Mouse (Mus musculus) olfactory bulb, adult 2 months (tissue): ENCODE measurements around the gene Nkrf. TPM values are rescaled to one million over a fixed set of nuclear protein-coding genes. Genes with fewer than 3 reads are reported as not detected.

Source experiments
- H3K27ac ChIP-seq: fragments of 200-500 bp; 2 replicates; pipeline ENCODE4 v1.5.1; 2012; ENCODE audit warnings: low read depth, low read length; ENCODE audit not compliant: insufficient read depth
- H3K4me1 ChIP-seq: fragments of 200-500 bp; 2 replicates; pipeline ENCODE4 v1.6.1; 2012; ENCODE audit warnings: low read length; ENCODE audit not compliant: control insufficient read depth, insufficient read depth
- H3K4me3 ChIP-seq: fragments of 200-500 bp; 2 replicates; pipeline ENCODE4 v1.5.1; 2012; ENCODE audit warnings: mild to moderate bottlenecking, low read depth, low read length, moderate library complexity; ENCODE audit not compliant: insufficient read depth
- CTCF ChIP-seq: fragments of 200-500 bp; IDR thresholded peaks from 2 replicates; pipeline ENCODE4 v1.5.1; 2012; ENCODE audit warnings: low read depth, mild to moderate bottlenecking, low read length, moderate library complexity; ENCODE audit not compliant: insufficient read depth
- POLR2A ChIP-seq: fragments of 200-500 bp; IDR thresholded peaks from 2 replicates; pipeline ENCODE4 v1.6.1; 2012; ENCODE audit warnings: mild to moderate bottlenecking, low read depth, low read length, moderate library complexity; ENCODE audit not compliant: insufficient read depth
- whole genome bisulfite sequencing: fragments of 180-500 bp; shearing (Covaris S2); methylation state at CpG from one replicate; pipeline ENCODE4 v1.1.7; 2018; 5-methylcytosine and 5-hydroxymethylcytosine counted together
- polyA plus RNA-seq: library from polyadenylated mRNA; stranded (reverse); fragments of >200 nt; gene quantifications from 2 replicates; pipeline ENCODE4 v1.2.4, GENCODE M21; 2012; ENCODE audit warnings: low replicate concordance; ENCODE audit not compliant: missing spikeins, insufficient read depth, insufficient read length

The Nkrf gene
- not detected in 2 replicates for polyA plus RNA-seq

GRCm38 (mm10) chrX:36902321-36903114, at the start of gene Nkrf:
TSS of gene Nkrf (minus strand) at chrX:36902899.
- peak within 1 kb of the TSS; percentile 97 for H3K27ac ChIP-seq
- H3K4me1 ChIP-seq, result 0 out of 2 replicates have a peak, but pooled peaks cover 2% of the 10 kb centered on the region
- WGBS, result 23% methylated on average over 40 of the region's 47 CpGs
- peak; percentile 33; the same call in 1 of the 2 replicates for TF ChIP-seq POLR2A
- no peak for TF ChIP-seq CTCF
- H3K4me3 ChIP-seq, result peak within 1 kb of the TSS; percentile 99

- no peak overlapping the region for H3K27ac ChIP-seq
- H3K4me3 ChIP-seq, result no peak overlapping the region
- 78% methylated on average over 3 of the region's 3 CpGs for WGBS
- H3K4me1 ChIP-seq, result no peaks in the 10 kb centered on the region
- TF ChIP-seq CTCF, result no peak
- TF ChIP-seq POLR2A, result no peak
Measured at GRCm38 (mm10) chrX:36941106-36941505, 38.4 kb upstream of the Nkrf start.

GRCm38 (mm10) chrX:36939806-36940413, 37.2 kb upstream of the Nkrf start:
- H3K27ac ChIP-seq, result no peak overlapping the region
- no peak for TF ChIP-seq POLR2A
- TF ChIP-seq CTCF, result no peak
- no peaks in the 10 kb centered on the region for H3K4me1 ChIP-seq
- no peak overlapping the region for H3K4me3 ChIP-seq
- 61% methylated on average over 4 of the region's 4 CpGs for WGBS

- WGBS, result 52% methylated on average over 7 of the region's 7 CpGs
- no peak overlapping the region for H3K27ac ChIP-seq
- H3K4me1 ChIP-seq, result no peaks in the 10 kb centered on the region
- H3K4me3 ChIP-seq, result no peak overlapping the region
- no peak for TF ChIP-seq CTCF
- no peak for TF ChIP-seq POLR2A
Measured at GRCm38 (mm10) chrX:36935326-36935966, 32.7 kb upstream of the Nkrf start.

GRCm38 (mm10) chrX:36930574-36930973, 27.9 kb upstream of the Nkrf start:
- peaks cover 10% of the 10 kb centered on the region for H3K4me1 ChIP-seq
- H3K27ac ChIP-seq, result no peak overlapping the region
- 39% methylated on average over 1 of the region's 1 CpGs for WGBS
- H3K4me3 ChIP-seq, result no peak overlapping the region
- TF ChIP-seq CTCF (no peak), POLR2A (no peak)

GRCm38 (mm10) chrX:36929694-36930093, 27.0 kb upstream of the Nkrf start:
- 69% methylated on average over 4 of the region's 4 CpGs for WGBS
- H3K4me1 ChIP-seq, result peaks cover 10% of the 10 kb centered on the region
- no peak overlapping the region for H3K4me3 ChIP-seq
- no peak for TF ChIP-seq POLR2A
- no peak for TF ChIP-seq CTCF
- no peak overlapping the region for H3K27ac ChIP-seq

- 83% methylated on average over 4 of the region's 4 CpGs for WGBS
- no peak overlapping the region for H3K4me3 ChIP-seq
- peaks cover 10% of the 10 kb centered on the region for H3K4me1 ChIP-seq
- no peak for TF ChIP-seq CTCF
- TF ChIP-seq POLR2A, result no peak
- no peak overlapping the region for H3K27ac ChIP-seq
Measured at GRCm38 (mm10) chrX:36928791-36929190, 26.1 kb upstream of the Nkrf start.

- Histone ChIP-seq H3K4me3 (no peak overlapping the region), H3K27ac (no peak overlapping the region), H3K4me1 (no peaks in the 10 kb centered on the region)
- TF ChIP-seq POLR2A (no peak), CTCF (no peak)
- WGBS, result 85% methylated on average over 4 of the region's 4 CpGs
Measured at GRCm38 (mm10) chrX:36921346-36921745, 18.6 kb upstream of the Nkrf start.

GRCm38 (mm10) chrX:36917749-36918148, 15.1 kb upstream of the Nkrf start:
- Histone ChIP-seq H3K4me3 (no peak overlapping the region), H3K4me1 (no peaks in the 10 kb centered on the region), H3K27ac (no peak overlapping the region)
- no peak for TF ChIP-seq POLR2A
- TF ChIP-seq CTCF, result no peak
- WGBS, result 58% methylated on average over 1 of the region's 1 CpGs
